Mouse (Mus musculus) cerebellum, adult 2 months (tissue): ENCODE results near the gene Olfr1449. TPM values are rescaled to one million over a fixed set of nuclear protein-coding genes. Genes with fewer than 3 reads are reported as not detected.
"Not testable (repeated sequence)": the region's sequence is repeated elsewhere in the genome, so short reads cannot be mapped to it uniquely, and the experiment has no call there.

ENCODE experiments used
- DNase-seq, 2 experiments: peaks; one replicate each; pipeline ENCODE4 v3.0.0; 2021
- H3K27ac ChIP-seq: fragments of 200-500 bp; 2 replicates; pipeline ENCODE4 v1.5.1; 2012; ENCODE audit warnings: low read length, control low read depth, inconsistent platforms; ENCODE audit not compliant: insufficient read depth
- H3K27me3 ChIP-seq: fragments of 200-500 bp; 2 replicates; pipeline ENCODE4 v1.6.1; 2012; ENCODE audit warnings: inconsistent platforms, mild to moderate bottlenecking, low read length, moderate library complexity; ENCODE audit not compliant: control insufficient read depth, insufficient read depth
- H3K4me1 ChIP-seq: fragments of 200-500 bp; 2 replicates; pipeline ENCODE4 v1.6.1; 2011; ENCODE audit warnings: low read length; ENCODE audit not compliant: control insufficient read depth, insufficient read depth
- H3K4me3 ChIP-seq: fragments of 200-500 bp; replicated peaks from 2 replicates; pipeline ENCODE3; 2011; ENCODE audit warnings: mild to moderate bottlenecking, low read depth, low read length, control low read depth; ENCODE audit not compliant: insufficient read depth
- CTCF ChIP-seq: fragments of 200-500 bp; IDR thresholded peaks from 2 replicates; pipeline ENCODE4 v1.5.1; 2011; ENCODE audit warnings: low read depth, mild to moderate bottlenecking, control low read depth, low read length, moderate library complexity, borderline replicate concordance; ENCODE audit not compliant: insufficient read depth
- POLR2A ChIP-seq: fragments of 200-500 bp; IDR thresholded peaks from 2 replicates; pipeline ENCODE4 v1.6.1; 2011; ENCODE audit warnings: low read length, control low read depth, borderline replicate concordance; ENCODE audit not compliant: insufficient read depth
- WGBS: fragments of 180-500 bp; shearing (Covaris S2); methylation state at CpG from one replicate; pipeline ENCODE4 v1.1.7; 2018; 5-methylcytosine and 5-hydroxymethylcytosine counted together
- polyA plus RNA-seq: library from polyadenylated mRNA; depleted of rRNA; stranded (reverse); fragments of >200 nt; gene quantifications from 2 replicates; pipeline ENCODE4 v1.2.3, GENCODE M21; 2012; rRNA removed

Olfr1449 gene
- not detected in 2 replicates for polyA plus RNA-seq

- no peaks in the 10 kb centered on the region for H3K27me3 ChIP-seq
- TF ChIP-seq POLR2A (no peak), CTCF (no peak)
- H3K4me3 ChIP-seq: no peak within 1 kb of the TSS
- no peak within 1 kb of the TSS for H3K27ac ChIP-seq
- no peak for DNase-seq
- no peaks in the 10 kb centered on the region for H3K4me1 ChIP-seq
These were observed at the start of gene Olfr1449 for GRCm38 (mm10) chr19:12930540-12930939. Olfr1449 (plus strand) TSS chr19:12930840.

GRCm38 (mm10) chr19:12883555-12883954 is 47.1 kb upstream of the Olfr1449 start, which contains the start of gene Olfr1445:
Olfr1445 (plus strand) TSS chr19:12883855.
- no peak for DNase-seq
- no peaks in the 10 kb centered on the region for H3K4me1 ChIP-seq
- whole genome bisulfite sequencing: 83% methylated on average over 2 of the region's 2 CpGs
- no peaks in the 10 kb centered on the region for H3K27me3 ChIP-seq
- TF ChIP-seq CTCF (no peak), POLR2A (no peak)
- no peak within 1 kb of the TSS for H3K4me3 ChIP-seq
- no peak within 1 kb of the TSS for H3K27ac ChIP-seq

GRCm38 (mm10) chr19:12893424-12893823 is 37.2 kb upstream of the Olfr1449 start, which contains the start of gene Olfr1446:
Olfr1446 (minus strand) TSS chr19:12893524.
- WGBS: 71% methylated on average over 1 of the region's 1 CpGs
- Histone ChIP-seq H3K27me3 (no peaks in the 10 kb centered on the region), H3K27ac (no peak within 1 kb of the TSS), H3K4me3 (no peak within 1 kb of the TSS), H3K4me1 (no peaks in the 10 kb centered on the region)
- TF ChIP-seq POLR2A: no peak
- no peak for TF ChIP-seq CTCF
- no peak for DNase-seq

- DNase-seq: no peak
- Histone ChIP-seq H3K4me3 (no peak within 1 kb of the TSS), H3K4me1 (no peaks in the 10 kb centered on the region), H3K27ac (no peak within 1 kb of the TSS), H3K27me3 (no peaks in the 10 kb centered on the region)
- 89% methylated on average over 1 of the region's 1 CpGs for WGBS
- TF ChIP-seq POLR2A (no peak), CTCF (no peak)
These were observed 27.0 kb upstream of the Olfr1449 start, which contains the start of gene Olfr1447 for GRCm38 (mm10) chr19:12903643-12904042. Olfr1447 (minus strand) TSS chr19:12903743.

GRCm38 (mm10) chr19:12924319-12924718 is 6.3 kb upstream of the Olfr1449 start, which contains the start of gene Olfr1448:
Olfr1448 (minus strand) TSS chr19:12924419.
- DNase-seq: no peak
- H3K27ac ChIP-seq: no peak within 1 kb of the TSS
- H3K27me3 ChIP-seq: no peaks in the 10 kb centered on the region
- H3K4me1 ChIP-seq: no peaks in the 10 kb centered on the region
- 68% methylated on average over 1 of the region's 1 CpGs for WGBS
- TF ChIP-seq POLR2A (no peak), CTCF (no peak)
- no peak within 1 kb of the TSS for H3K4me3 ChIP-seq

- WGBS: 86% methylated on average over 1 of the region's 1 CpGs
These were observed 19.3 kb downstream of the Olfr1449 start, which contains the start of gene Olfr1450 for GRCm38 (mm10) chr19:12949958-12950357. Olfr1450 (plus strand) TSS chr19:12950258.

GRCm38 (mm10) chr19:12970082-12970481 is 39.4 kb downstream of the Olfr1449 start:
- not testable (repeated sequence) for H3K27me3 ChIP-seq, H3K4me1 ChIP-seq, H3K4me3 ChIP-seq, H3K27ac ChIP-seq, DNase-seq
- 77% methylated on average over 5 of the region's 5 CpGs for WGBS

More at GRCm38 (mm10) chr19:12949958-12950357, 19.3 kb downstream of the Olfr1449 start, which contains the start of gene Olfr1450:
- Histone ChIP-seq H3K4me3 (no peak within 1 kb of the TSS), H3K27me3 (no peaks in the 10 kb centered on the region), H3K27ac (no peak within 1 kb of the TSS), H3K4me1 (no peaks in the 10 kb centered on the region)
- no peak for DNase-seq
- no peak for TF ChIP-seq CTCF
- no peak for TF ChIP-seq POLR2A

Other genes starting within 250 kb of the Olfr1449 start
- gene Keg1, start 235.1 kb upstream of the Olfr1449 start, polyA plus RNA-seq: not detected in 2 replicates
- gene Cntf, start 165.2 kb upstream of the Olfr1449 start, polyA plus RNA-seq: 3.8 and 4.5 TPM in 2 replicates
- gene Zfp91, start 134.7 kb upstream of the Olfr1449 start, polyA plus RNA-seq: 57.6 TPM in 2 replicates
- gene Lpxn, start 134.6 kb upstream of the Olfr1449 start, polyA plus RNA-seq: 0.95 and 1.1 TPM in 2 replicates
- gene Gm5244, start 84.2 kb upstream of the Olfr1449 start, polyA plus RNA-seq: not detected in 2 replicates
- not detected in 2 replicates for gene Olfr1444, start 73.6 kb upstream of the Olfr1449 start, polyA plus RNA-seq
- not detected in 2 replicates for gene Olfr1445, start 47.0 kb upstream of the Olfr1449 start, polyA plus RNA-seq
- gene Olfr1446, start 37.3 kb upstream of the Olfr1449 start, polyA plus RNA-seq: not detected in 2 replicates
- gene Olfr1447, start 27.1 kb upstream of the Olfr1449 start, polyA plus RNA-seq: not detected in 2 replicates
- gene Olfr1448, start 6.4 kb upstream of the Olfr1449 start, polyA plus RNA-seq: not detected in 2 replicates
- not detected in 2 replicates for gene Olfr1450, start 19.4 kb downstream of the Olfr1449 start, polyA plus RNA-seq
- not detected in 2 replicates for gene Olfr1451, start 64.2 kb downstream of the Olfr1449 start, polyA plus RNA-seq
- gene Olfr1453, start 97.5 kb downstream of the Olfr1449 start, polyA plus RNA-seq: not detected in 2 replicates
- not detected in 2 replicates for gene Olfr1454, start 129.8 kb downstream of the Olfr1449 start, polyA plus RNA-seq
- gene Olfr1457, start 167.1 kb downstream of the Olfr1449 start, polyA plus RNA-seq: not detected in 2 replicates
- gene Olfr1458, start 175.9 kb downstream of the Olfr1449 start, polyA plus RNA-seq: not detected in 2 replicates
- gene Olfr1459, start 218.7 kb downstream of the Olfr1449 start, polyA plus RNA-seq: not detected in 2 replicates
- gene Olfr1461, start 232.2 kb downstream of the Olfr1449 start, polyA plus RNA-seq: not detected in 2 replicates